Mouse (Mus musculus): Measurements from ENCODE around the gene Cd52. TPM values are rescaled to one million over a fixed set of nuclear protein-coding genes. Genes with fewer than 3 reads are reported as not detected.
A peak's percentile ranks its signal among the peaks of the same experiment; 100 is the strongest.

Cd52 gene
- total RNA-seq, 2 experiments from 2014 or later: 0.86 to 1.5 TPM

DNA sequence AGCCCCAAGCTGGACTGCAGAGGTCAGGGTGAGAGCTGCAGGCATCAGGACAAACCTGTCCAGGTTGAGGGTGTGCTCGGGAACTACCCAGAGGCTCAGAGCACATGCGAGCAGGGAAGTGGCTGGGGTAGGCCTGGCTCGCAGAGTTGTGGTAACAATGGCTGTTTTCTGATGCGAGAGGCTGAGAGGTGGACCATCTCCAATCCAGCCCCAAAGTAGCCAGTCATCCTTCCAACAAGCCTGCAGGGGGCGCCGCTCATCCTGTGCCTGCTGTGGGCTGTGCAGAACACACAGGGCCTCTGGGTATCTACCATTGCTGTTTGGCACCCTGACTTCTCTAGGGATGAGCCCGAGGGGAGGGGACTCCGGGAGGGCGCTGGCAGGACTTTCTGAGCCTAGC is 24.8 kb upstream of the Cd52 start:
- DNase-seq (ENCODE audit: low spot score in 2 of 2): no peak

DNA sequence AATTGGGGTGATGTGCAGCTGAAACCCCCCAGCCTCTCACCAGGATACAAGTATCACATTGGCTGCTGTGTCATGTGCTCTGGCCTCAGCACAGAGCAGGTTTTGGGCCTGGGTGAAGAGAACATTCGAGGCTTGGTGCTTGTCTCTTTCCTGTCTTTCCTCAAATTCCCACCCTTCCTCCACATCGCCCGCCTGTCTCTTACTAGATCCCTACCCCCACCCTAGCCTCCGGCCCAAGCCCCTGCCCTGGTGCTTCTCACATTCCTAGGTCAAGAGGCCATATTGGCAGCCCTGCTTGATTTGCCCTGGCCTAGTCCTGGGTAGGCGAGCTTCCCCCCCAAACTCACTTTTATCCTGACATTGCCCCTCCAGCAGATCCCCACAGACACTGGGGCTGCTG is 24.2 kb upstream of the Cd52 start:
- no peak for DNase-seq (ENCODE audit: low spot score in 2 of 2)

DNA sequence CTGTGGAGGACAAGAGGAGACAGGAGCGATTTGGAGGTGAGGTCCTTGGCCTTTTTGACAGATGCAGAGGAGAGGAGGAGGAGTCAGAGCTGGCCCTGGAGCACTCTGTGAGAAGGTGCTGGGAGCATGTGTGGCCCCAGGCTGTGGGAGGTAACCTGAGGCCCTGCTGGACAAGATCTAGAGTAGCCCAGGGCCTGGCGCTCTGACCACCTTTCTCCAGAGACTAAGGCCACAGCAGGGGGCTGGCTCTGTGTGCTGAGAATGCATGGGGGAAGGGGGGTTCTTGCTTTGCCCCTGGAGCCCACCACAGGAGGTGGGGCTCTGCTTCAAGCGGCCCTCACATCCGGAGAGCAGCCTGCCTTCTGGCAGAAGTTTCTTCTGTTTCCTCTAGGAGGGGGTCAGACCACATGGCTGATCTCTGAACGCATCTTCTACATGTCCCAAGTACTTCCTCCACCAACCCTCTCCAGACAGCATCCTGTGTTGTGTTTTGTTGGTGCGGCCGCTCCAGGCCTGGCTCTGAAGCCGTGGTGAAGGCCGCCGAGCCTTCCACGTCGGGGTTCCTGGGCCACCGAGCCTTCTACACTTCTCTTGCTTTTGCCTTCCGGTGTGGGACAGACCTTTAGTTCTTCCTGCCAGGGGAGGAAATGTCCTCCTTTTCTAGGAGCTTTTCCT is 23.4 kb upstream of the Cd52 start:
- DNase-seq (ENCODE audit: low spot score in 2 of 2): no peak

DNA sequence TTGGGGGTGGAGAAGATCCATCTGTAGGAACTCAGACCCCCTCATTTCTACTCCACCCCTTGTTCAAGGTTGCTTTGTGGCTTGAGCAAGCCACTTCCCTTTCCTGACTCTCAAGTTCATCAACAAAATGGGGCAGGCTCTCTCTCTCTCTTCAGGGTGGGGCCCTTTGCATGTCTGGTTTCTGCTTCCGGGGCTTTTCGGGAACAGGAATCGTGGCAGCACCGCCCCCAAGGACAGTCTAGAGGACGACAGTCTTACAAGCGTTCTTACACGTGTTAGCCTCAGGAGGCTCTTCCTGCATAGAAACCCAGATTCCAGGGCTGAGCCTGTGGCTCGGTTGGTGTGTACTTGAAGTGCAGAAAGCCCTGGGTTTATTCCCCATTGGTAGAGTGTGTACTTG is 22.1 kb upstream of the Cd52 start:
- no peak for DNase-seq (ENCODE audit: low spot score in 2 of 2)

DNA sequence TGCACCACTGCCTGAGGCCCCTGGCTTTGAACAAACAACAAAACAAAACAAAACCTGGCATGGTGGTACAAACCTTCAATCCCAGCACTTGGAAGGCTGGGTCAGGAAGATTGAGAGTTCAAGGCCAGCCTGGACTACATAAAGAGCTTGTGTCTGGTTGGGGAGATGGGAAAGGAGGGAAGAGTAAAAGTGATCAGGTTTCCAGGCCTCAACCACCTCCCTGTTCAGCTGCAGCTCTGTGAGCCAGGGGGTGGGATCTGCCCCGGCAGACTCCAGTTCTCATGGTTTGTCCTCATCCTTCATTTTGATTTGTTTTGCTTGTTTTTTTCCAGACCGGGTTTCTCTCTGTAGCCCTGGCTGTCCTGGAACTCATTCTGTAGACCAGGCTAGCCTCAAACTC is 21.6 kb upstream of the Cd52 start:
- DNase-seq (ENCODE audit: low spot score in 2 of 2): no peak

DNA sequence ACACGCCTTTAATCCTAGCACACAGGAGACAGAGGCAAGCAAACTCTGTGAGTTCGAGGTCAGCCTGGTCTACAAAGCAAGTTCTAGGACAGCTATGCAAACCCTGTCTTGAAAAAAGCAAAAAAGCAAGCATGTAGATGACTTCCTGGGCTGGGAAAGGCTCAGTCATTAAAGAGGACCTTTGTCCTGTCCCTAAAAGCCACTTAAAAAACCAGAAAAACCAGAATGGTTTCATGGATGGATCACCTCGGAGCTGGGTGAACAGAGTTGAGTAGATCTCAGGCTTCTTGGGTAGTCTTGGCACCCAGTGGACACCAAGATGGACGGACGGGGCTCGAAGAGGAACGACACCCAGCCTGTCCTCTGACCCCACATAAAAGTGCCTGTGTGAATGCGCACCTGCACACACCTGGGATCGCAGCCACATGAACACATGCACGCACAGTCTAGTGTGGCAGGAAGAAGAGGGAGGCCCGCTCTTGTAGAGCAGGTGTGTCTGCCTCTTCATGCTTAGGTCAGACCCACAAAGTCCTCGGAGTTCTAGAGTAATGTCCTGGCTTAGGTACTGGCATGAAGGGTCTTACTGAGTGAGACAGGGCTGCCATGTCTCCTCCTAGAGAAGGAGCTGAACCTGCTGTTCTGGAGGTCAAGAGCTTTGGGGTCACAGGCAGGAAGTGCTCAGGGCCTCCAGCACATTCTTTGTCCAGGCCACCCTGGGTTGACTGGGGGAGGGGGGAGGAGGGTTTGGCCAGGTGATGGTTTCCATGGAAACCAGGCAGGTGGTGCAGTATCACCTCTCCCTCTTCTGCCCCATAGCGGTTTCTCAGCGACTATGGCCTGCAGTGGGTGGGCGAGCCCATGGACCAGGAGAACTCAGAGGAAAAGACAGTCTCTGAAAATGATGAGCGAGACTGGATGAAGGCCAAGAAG is 20.6 kb upstream of the Cd52 start:
- DNase-seq (ENCODE audit: low spot score in 2 of 2): no peak

DNA sequence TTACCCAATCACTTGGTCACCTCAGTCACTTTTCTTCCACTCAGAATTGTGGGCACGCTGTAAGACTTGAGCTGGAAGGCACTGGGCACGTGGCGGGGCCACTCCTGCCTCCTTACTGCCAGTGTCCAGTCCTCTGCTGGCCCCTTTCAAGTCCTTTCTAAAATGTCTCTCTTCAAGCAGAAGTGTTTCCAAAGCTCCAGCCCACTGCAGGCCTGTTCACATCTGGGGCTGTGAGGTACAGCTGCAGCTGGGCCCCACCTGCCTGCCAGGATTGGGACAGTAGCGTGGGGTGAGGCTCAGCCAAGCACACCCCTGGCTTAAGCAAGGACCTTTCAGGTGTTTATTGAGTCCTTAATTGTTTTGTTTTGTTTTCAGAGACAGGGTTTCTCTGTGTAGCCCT is 19.2 kb upstream of the Cd52 start:
- DNase-seq (ENCODE audit: low spot score in 2 of 2): no peak

DNA sequence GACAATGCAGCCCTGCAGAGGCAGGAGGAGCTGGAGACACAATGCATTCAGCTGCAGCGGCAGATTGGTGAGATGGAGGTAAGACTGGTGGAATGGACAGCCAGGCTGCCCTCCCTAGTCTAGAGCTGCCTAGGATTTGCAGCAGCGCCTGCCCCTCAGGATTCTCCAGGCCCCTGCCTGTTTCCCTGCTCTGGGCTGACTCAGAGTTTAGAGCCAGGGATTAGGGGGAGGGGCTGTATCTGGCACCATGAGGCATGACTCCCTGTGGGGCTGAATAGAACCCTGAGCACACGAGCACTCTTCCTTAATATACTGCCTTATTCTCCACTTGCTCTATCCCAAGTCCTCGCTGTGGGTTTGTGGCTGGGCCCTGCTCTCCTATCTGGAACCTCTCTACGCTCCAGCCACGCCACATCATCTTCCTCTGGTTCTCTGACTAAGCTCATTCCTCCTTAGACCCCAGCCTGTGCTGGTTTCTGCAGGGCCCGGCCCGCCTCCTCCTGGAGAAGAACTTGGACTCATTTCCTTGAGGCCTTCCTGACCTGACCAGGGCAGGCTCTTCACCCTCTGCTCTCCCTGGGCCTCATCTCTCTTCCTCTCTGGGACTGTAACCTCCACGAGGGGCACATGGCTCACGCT is 18.6 kb upstream of the Cd52 start:
- DNase-seq (ENCODE audit: low spot score in 2 of 2): no peak

DNA sequence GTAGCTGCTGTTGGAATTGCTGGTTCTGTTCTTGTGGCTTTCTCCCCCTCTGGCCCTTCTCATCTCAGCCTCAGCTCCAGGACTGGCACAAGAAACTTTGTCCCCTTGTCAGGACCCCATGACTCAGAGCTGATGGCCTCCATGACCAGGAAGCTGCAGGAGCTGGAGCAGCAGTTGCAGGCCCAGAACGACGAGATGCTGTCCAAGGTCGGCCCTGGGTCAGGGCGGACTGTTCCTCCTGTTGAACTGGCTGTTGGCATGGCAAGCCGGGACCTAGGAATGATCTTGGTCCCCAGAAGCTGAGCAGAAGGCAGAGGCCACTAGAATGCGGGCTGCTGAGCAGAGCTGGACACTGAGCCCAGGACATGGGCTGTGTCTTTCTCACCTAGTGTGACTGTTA is 17.5 kb upstream of the Cd52 start:
- DNase-seq (ENCODE audit: low spot score in 2 of 2): no peak

DNA sequence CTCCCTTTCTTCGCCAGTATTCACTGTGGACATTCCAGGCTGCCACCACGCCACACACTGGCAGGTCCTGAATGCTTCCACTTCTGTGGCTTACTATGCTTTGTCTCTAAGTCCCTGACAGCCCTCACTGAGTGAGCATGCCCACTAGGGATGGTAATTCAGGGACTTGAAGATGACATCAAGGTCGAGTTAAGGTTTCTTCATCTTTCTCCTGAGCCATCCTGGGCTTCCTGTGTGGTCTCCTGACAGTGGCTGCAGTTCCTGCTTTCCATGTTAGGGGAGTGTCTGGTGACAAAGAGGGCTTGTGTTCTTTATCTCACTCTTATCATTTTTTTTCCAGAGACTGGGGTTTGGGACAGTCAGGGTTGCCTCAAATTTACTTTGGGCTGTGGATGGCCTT is 15.8 kb upstream of the Cd52 start:
- no peak for DNase-seq (ENCODE audit: low spot score in 2 of 2)

DNA sequence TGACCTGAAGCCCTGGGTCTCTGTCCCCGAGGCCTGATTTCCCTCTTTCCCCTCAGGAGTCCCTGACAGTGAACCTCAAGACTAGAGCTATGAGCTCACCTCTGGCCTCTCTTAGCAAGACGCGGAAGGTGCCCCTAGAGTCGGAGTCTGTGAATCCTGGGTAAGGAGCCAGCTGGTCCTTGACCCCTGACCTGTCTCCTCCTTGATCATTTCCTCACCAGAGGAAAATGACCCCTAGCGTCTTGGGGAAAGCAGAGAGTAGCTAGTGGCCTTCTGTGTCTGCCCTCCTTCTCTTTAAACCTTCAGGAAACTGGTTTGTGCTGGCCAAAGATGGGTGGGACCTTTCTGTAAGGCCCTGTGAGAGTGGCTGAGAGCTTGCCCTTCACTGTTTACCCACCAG is 13.3 kb upstream of the Cd52 start:
- DNase-seq (ENCODE audit: low spot score in 2 of 2): no peak

DNA sequence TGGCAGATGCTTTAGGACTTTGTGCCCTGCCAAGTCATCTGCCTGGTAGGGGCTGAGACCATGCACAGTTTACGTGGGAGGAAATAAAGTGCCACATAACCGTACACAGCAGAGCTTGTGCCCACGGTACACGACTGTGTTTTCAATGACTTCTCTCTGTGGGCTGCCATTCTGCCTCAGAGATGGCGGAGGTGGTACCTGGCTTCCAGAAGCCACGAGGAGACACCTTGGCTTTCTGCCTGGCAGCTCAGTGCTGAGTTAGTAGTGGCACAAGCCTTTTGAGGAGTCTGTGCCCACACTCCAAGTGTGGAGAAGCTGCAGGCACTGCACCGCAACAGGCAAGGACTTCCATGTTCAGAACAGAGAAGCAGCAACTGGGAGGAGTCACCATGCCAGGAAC is 12.8 kb upstream of the Cd52 start:
- no peak for DNase-seq (ENCODE audit: low spot score in 2 of 2)

DNA sequence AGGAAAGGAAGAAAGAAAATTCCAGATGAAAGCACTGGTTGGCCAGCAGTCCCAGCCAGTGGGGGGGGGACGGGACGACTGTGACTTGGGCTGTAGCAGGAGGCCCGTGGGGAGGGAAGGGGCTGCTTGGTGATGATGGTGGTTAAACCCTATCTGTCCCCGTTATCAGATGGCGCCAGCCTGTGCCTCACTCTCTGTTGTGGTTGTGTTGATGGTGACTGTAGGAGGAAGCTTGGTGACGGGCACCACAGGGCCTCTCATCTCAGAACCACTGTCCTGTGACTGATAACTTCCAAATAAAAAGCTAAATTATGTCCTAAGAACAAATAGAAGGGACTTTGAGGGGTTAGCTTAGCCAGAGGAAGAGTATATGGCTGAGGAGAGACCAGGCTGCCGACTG is 11.2 kb upstream of the Cd52 start:
- no peak for DNase-seq (ENCODE audit: low spot score in 2 of 2)

DNA sequence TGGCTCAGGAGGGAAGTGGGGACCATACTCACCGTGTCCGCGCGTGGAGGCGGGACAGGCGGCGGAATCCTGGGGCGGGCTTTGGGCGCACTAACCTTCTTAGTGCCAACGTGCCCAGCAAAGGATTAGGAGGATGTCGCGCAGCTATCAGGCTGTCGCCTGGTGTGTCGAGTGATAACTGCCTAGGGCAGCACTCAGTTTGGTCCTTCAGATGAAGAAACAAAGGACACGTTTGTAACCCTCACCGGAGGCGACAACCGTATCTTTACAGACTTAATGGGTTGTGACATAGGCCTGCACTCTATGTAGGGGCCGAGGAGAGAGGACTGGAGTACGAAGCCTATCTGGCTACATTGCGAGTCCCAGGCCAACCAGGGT is 7.8 kb upstream of the Cd52 start:
- DNase-seq (ENCODE audit: low spot score in 2 of 2): no peak

DNA sequence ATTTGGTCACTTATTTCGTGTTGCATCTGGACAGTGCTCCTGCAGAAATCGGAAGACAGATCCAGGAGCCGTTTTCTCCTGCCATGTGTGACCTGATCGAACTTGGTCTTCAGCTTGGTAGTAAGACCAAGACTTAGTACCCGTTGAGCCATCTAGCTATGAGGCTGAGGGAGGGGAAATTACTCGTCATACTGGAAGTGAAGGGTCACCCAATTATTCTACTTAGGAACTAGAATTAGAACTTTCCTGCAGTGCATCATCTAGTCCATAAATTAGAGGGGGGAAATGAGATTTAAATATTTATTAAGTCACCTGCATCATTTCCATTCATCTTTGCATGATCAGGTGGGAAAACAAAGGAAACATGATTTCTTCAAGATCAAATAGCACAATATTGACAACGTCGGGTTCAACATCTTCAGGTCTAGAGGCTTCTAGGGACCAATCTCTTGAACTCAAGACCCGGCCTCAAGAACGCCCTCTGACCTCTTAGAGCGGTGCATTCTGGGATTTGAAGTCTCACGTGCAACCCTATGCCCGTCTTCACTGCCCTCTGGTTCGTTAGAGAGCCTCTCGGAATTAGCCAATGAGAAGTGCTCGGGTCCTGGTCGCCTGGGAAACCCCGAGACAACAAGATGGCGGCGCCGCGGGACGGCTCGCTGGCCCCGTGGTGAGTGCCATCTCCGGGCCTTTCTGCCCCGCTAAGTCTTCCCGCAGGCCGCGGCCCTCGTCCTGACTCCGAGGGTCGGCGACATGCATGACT is 7.3 kb upstream of the Cd52 start, which contains the start of gene Ubxn11:
Gene Ubxn11 (plus strand): TSS at position 592 of the 763 bp plus-strand sequence.
- peak; percentile 81 to 94 for DNase-seq (ENCODE audit: low spot score in 2 of 2)

DNA sequence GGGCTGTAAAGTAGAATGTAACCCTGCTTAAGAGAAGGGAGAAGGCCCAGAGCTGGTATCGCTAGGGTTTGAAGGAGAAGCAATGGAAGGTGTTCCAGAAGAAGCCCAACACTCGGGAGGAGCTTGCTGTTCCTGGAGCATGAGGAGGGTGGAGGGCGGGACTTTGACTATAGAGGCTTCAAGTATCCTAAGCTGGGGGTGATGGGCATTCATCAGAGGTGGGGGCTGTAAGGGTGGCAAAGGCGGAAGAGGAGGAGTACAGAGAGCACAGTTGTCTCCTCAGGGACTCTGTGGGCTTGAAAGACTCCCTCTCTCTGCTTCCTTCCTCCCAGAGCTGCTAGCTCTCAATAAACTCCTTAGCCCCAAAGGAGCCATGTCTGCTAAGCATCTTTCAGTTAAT is 5.4 kb upstream of the Cd52 start:
- DNase-seq (ENCODE audit: low spot score in 2 of 2): no peak

DNA sequence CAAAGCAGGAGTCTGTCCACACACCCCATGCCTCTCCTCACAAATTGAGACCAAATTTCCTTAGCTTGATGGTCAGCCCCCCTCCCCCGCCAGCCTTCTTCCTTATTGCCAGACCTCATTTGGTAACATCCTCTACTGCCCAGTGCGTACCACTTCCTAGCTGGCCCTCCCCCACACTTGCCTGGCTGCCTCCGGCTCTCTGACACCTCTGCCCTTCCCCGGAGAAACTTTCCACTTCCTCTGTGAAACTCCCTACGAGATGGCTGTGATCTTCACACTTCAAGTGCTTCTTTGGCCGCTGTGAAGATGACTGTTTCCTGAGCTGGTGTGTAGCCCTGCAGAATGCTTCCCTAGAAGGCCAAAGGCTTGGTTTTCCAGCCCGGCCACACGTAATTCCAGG is 3.7 kb upstream of the Cd52 start:
- DNase-seq (ENCODE audit: low spot score in 2 of 2): no peak

DNA sequence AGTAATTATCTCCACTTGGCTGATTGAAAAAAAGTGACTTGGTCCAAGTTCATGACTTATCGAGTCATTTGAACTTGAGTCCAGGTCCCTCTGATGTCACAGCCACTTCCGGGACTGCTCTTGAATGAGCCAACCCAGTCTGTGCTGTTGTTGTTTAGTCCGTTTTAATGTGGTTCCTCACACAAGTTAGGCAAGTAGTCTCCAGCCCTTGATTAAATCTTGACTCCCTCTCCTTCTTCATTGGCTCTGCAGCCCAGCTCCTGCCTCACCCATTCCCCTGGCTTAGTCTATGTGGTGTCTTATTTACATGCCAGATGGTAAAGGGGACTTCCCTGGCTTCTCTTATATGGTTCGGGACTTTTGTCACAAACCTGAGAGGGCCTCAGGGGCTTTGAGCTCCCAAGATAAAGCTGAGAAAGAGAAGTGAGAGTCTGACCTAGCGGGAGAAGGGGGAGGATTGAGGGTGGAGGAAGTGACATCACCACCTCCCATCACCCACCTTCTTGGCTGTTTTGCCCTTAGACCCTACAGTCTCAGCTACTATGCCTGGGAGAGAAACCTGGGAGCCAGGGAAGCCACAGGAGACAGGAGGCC is 2.2 kb upstream of the Cd52 start:
- no peak for DNase-seq (ENCODE audit: low spot score in 2 of 2)

DNA sequence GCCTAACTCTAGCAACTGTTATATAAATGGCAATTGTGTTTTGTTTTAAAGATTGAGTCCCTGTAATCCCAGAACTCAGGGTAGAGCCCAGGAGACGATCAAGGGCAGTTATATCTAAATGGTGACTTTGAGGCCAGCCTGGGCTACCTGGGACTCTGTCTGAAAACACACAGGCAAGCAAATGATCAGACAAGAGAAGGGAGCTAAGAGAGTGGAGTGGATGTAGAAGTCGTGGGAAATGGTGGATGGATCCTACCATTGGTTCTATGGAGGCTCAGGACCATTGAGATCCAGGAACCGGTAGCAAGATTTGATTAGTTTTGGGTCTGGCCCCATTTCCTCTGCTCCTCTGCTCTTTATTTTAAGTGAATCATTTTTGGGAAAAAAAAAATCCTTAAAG is 1.2 kb upstream of the Cd52 start:
- no peak for DNase-seq (ENCODE audit: low spot score in 2 of 2)

DNA sequence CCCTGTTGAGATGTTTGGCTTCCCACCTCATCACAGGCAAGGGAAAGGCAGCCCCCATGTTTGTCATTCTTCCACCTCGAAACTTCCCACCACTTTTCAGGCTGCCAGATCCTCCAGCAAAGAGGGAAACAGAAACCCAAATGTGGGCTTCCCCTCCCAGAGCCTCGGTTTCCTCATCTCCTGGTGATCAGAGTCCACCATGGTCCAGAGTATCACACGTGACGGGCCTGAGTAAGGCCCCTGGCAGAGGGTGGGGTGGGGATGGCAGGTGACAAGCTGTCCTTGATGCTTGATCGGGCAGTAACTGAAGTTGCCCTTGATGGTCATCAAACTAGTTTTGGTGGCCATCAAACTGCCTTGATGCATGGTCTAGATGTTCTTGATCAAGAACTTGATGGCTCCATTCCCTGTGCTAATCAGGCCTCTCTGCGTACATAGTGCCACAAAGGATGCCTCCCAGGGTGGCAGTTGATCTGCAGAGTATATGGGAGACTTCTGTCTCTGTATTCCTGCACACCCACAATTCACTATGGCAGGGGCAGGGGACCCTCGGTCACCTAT is 798 bp downstream of the Cd52 start:
- no peak for DNase-seq (ENCODE audit: low spot score in 2 of 2)

Data from layer of hippocampus, postnatal 14 days (tissue).